Mouse (Mus musculus): ENCODE results near the gene Etv5.
"Not testable (repeated sequence)": the region's sequence is repeated elsewhere in the genome, so short reads cannot be mapped to it uniquely, and the experiment has no call there.

Gene Etv5

DNA sequence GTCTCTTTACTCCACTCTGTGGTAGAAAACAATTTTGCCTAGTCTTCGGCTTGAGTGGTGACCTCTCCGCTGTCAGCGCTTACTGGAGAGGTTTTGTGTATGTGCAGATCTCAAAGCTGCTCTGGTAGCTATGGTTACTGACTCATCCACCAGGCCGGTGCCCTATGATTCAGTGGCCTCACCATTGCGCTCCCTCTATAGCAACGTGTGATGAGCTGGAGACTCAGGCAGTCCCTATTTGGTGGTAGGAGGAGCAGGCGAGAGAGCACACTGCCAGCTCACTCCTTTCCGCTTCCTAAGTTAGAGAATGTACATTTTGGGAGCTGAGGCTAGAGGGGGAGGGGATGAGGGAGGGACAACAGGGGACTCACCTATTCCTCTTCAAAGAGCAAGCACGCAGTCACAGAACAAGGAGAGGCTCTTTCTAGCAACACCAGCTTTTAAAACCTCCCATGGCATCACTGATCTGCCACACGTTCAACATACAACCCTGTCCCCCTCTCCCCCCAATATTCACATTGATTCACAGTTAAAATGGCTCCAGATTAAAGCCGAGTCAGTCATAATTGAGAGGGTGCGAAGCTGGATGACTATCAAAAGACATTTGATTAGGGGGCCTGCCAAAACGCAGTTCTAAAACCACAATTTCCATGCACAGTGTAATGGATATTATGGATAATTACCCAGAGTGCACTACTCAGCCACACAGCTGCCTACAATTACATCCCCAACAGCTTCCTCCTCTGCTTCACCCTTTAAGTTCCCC, 50.2 kb downstream of the Etv5 start:
- DNase-seq: no peak

- DNase-seq: no peak
Observed at GRCm38 (mm10) chr16:22387731-22388130, 51.8 kb downstream of the Etv5 start.

GRCm38 (mm10) chr16:22382018-22382417, 57.5 kb downstream of the Etv5 start:
- not testable (repeated sequence) for DNase-seq

DNA sequence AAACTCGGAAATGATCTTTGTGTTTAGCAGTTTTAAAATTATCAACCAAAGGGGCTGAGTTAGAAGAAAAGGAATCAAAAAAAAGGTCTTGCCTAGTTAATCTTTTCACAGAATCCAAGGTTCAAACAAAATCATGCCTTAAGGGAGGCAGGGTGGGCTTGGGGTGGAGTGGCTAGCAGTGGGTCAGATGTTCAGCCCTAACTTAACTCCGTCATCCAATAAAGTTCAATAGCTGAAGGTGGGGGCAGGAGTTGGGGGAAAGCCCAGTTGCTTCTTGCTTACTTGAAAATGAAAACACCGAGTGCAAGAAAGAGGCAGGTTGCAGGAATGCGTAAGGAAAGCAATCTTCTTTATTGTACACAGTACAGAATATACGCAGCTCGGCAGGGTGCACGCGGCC, 58.5 kb downstream of the Etv5 start:
- no peak for DNase-seq

- no peak for DNase-seq
Observed at GRCm38 (mm10) chr16:22379986-22380385, 59.5 kb downstream of the Etv5 start.

GRCm38 (mm10) chr16:22379342-22379741, 60.2 kb downstream of the Etv5 start:
- no peak for DNase-seq

- DNase-seq: no peak
Observed at GRCm38 (mm10) chr16:22377714-22378113, 61.8 kb downstream of the Etv5 start.

- DNase-seq: no peak
Observed at GRCm38 (mm10) chr16:22374898-22375297, 64.6 kb downstream of the Etv5 start.

DNA sequence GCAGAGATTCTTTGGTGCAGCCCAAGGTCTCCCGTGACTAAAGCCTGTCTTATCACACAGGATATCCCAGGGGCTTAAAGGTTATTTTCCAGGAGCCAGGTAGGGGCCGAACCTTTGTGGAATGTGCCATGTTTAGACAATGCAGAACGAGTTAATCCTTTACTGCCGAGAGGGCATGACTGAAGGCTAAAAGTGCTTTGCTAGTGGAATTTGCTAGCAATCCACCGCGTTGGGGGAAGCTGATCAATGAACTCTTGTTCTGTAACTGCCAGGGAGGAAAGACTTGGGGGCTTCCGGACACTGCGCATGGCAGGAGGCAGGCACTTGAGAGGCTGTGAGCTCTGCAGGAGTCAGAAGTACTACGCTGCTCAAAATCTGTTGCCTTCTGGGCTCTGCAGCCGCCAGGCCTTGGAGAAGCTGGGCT, 66.8 kb downstream of the Etv5 start:
- DNase-seq: no peak

GRCm38 (mm10) chr16:22372225-22372624, 67.3 kb downstream of the Etv5 start:
- no peak for DNase-seq

DNA sequence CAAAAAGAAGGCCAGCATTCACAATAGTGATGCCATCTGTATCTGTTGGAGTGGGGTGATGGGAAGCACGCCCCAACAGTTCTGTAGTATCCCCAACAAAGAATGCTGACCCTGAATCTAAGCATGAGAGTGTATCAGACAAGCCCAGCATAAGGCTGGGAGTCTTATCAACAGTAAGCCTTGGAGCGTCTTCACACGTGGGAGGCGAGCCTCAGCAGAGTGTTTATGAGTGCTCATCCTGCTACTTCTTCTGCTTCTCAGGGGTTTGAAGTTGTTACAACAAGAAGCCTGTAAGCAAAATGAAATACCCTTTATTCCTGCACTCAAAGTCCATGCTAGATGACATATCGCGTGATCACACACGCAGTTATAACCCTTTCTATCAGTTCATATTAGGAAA, 72.4 kb downstream of the Etv5 start:
- DNase-seq: no peak

DNA sequence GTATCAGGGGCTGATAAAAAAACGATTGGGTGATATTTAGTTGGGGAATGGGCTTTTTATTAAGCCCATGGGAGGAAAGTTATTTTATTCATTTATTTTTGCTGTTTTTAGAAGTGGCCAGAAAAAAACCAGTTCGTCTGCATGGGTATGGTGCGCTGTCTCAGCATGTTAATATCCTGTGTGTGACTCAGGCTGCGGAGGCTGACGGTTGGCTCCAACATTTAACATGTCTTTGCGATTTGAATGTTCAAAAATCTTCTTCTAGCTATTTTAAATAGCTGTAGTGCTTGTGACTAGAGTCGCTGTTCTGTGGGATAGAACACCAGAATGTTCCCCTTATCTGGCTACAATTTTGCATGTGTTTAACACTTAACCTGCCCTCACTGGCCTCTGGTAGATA, 73.5 kb downstream of the Etv5 start:
- DNase-seq: no peak

- DNase-seq: no peak
Observed at GRCm38 (mm10) chr16:22365596-22365995, 73.9 kb downstream of the Etv5 start.

GRCm38 (mm10) chr16:22358701-22359354, 80.7 kb downstream of the Etv5 start:
- DNase-seq: no peak

- not testable (repeated sequence) for DNase-seq
Observed at GRCm38 (mm10) chr16:22354177-22354576, 85.3 kb downstream of the Etv5 start.

- no peak for DNase-seq
Observed at GRCm38 (mm10) chr16:22353639-22354038, 85.9 kb downstream of the Etv5 start.

GRCm38 (mm10) chr16:22351194-22351593, 88.3 kb downstream of the Etv5 start:
- DNase-seq: no peak

DNA sequence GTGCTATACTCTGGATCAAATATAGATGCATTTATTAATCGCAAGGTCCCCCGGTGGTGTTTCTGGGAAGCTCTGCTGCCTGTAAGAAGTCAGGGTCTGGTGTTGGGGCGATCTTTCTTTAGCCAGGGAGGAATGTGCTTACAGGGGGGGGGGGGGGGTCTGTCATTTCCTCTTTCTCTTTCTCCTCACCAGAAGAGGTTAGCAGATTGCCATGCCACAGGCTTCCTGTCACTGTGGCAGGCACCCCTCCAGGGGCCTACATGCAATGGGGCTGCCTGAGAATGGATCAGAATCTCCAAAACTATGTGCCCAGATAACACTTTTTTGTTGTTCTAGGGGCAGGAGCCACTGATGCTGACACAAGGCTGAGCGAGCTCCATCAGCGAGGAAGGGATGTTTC, 89.7 kb downstream of the Etv5 start:
- no peak for DNase-seq

DNA sequence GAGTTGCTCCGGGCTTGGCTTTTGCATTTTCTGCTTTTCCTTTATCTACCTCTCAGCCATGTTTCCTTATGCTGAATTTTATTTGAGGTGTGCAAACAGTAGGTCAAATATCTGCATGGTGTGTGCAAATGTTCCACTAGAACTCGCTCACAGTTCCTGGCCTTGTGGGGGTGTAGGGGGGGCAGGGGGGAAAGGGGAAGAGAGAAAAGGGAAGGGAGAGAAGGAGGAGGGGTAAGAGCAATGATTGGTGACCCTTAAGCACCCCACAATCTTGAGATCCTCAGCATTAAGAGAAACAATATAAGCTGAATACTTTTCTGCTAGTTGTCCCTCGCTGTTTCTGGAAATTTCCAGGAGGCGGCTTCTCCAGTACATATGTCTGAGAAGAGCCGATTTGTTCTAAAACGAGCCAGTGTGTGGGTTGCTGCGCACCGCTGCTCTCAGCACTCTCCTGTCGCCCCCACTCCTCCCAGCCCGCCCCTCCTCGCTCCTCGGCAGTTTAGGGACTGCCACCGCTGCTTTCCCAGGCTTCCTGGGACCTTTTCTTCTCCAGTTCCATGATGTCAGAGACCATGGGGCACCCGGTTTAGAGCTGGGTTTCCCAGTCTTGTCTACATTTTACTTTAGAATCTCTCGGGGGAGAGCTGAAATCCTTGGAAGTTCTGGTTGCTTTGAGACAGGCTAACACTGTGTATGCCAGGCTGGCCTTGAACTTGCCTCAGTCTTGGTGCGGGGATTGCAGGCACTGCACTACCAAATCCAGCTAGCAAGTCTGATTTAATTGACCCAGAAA, 90.8 kb downstream of the Etv5 start:
- DNase-seq: no peak

DNA sequence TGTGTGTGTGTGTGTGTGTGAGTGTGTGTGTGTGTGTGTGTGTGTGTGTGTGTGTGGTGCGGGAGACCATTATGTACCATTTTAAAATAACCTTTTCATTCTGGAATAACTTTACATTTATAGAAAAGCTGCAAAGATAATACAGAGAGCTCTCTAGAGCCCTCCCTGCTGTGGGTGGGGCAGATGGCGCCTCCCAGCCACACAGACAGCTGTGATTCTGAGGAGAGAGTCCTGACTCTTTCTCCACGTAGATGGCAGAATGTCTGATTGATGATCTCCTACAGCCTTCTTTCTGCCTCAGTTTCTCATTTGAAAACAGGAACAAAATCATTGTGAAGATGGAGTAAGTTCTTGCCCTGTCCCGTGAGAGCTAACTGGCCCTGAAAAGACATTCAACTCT, 91.5 kb downstream of the Etv5 start:
- no peak for DNase-seq

DNA sequence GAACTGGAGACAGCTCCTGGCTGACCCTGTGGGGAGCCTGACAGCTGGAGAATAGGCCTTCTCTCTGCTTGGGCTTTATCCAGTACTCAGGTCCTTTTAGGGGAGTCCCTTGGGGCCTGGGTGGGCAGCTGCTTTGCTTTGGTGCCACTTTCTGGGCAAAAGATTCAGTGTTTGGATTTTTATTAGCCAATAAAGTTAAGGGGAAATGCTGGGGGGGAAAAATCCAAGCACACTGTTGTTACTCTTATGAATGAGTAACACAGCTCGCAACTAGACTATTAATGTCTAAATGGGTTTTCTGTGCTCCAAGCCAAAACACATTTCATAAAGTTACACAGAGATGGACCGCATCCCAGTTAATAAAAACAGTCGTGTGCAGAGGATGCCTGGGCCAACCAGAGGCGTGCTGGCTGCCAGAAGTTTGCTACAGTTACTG, 98.3 kb downstream of the Etv5 start:
- no peak for DNase-seq

- no peak for DNase-seq
Observed at GRCm38 (mm10) chr16:22335781-22336180, 103.7 kb downstream of the Etv5 start.

Data from cerebellum, adult 11 months (tissue).